Mouse (Mus musculus) cerebellum, postnatal 4 days (tissue): ENCODE data around the gene Speer4b.
A peak's percentile ranks its signal among the peaks of the same experiment; 100 is the strongest.
"Not testable (repeated sequence)": the region's sequence is repeated elsewhere in the genome, so short reads cannot be mapped to it uniquely, and the experiment has no call there.

Source experiments
- DNase-seq, 2 experiments: peaks; one replicate each; pipeline ENCODE4 v3.0.0; 2022; ENCODE audit warnings: low spot score in 2 of 2, mixed read lengths in 1 of 2

The Speer4b gene

GRCm38 (mm10) chr5:27501338-27501737 lies at the start of gene Speer4b:
Gene Speer4b, minus strand, starts transcription at chr5:27501438.
- DNase-seq, result not testable (repeated sequence)

- DNase-seq, result no peak
Measured at GRCm38 (mm10) chr5:27549291-27549690, 48.1 kb upstream of the Speer4b start.

GRCm38 (mm10) chr5:27544816-27545270 lies 43.6 kb upstream of the Speer4b start:
- peak in 1 of 2 experiments; percentile 31 for DNase-seq

- no peak for DNase-seq
Measured at GRCm38 (mm10) chr5:27526906-27527305, 25.7 kb upstream of the Speer4b start.

- DNase-seq, result no peak
Measured at GRCm38 (mm10) chr5:27518716-27519115, 17.5 kb upstream of the Speer4b start.

- DNase-seq, result no peak
Measured at GRCm38 (mm10) chr5:27490942-27491341, 10.3 kb downstream of the Speer4b start.

- no peak for DNase-seq
Measured at GRCm38 (mm10) chr5:27486138-27486537, 15.1 kb downstream of the Speer4b start.

GRCm38 (mm10) chr5:27481706-27482105 lies 19.5 kb downstream of the Speer4b start:
- DNase-seq, result no peak

- no peak for DNase-seq
Measured at GRCm38 (mm10) chr5:27474964-27475465, 26.2 kb downstream of the Speer4b start.

GRCm38 (mm10) chr5:27457686-27458085 lies 43.6 kb downstream of the Speer4b start:
- DNase-seq, result no peak

GRCm38 (mm10) chr5:27456981-27457380 lies 44.3 kb downstream of the Speer4b start:
- no peak for DNase-seq

- no peak for DNase-seq
Measured at GRCm38 (mm10) chr5:27454386-27454785, 46.9 kb downstream of the Speer4b start.

- no peak for DNase-seq
Measured at GRCm38 (mm10) chr5:27453201-27453845, 47.9 kb downstream of the Speer4b start.
